Mouse (Mus musculus) heart, postnatal 36 days (tissue): ENCODE results near the gene Sdhaf4. TPM values are rescaled to one million over a fixed set of nuclear protein-coding genes. Genes with fewer than 3 reads are reported as not detected.
"Not testable (repeated sequence)": the region's sequence is repeated elsewhere in the genome, so short reads cannot be mapped to it uniquely, and the experiment has no call there.

Source experiments
- DNase-seq, 2 experiments: peaks; one replicate each; pipeline ENCODE4 v3.0.0; 2021 to 2022
- intact Hi-C: fragments of 180-260 bp; cut with DNase I; formaldehyde crosslinking; loops from one replicate; pipeline ENCODE4 v1.15.1; 2025
- total RNA-seq, 2 experiments: library from RNA; stranded (reverse); gene quantifications; 2 replicates each; pipeline ENCODE4 v1.2.3; 2021

Gene Sdhaf4
- total RNA-seq, result 10 to 100 TPM; 72.0 to 84.4 TPM

GRCm38 (mm10) chr1:24005070-24005804 is at the start of gene Sdhaf4:
Gene Sdhaf4, minus strand, starts transcription at chr1:24005656.
- peak; percentile 94 to 96 for DNase-seq
- intact Hi-C loops, result loop anchor here (2.0 to 5.0 kb wide), 3 partner anchors 82 to 98 kb away; partner anchors contain the start of gene Smap1

DNA sequence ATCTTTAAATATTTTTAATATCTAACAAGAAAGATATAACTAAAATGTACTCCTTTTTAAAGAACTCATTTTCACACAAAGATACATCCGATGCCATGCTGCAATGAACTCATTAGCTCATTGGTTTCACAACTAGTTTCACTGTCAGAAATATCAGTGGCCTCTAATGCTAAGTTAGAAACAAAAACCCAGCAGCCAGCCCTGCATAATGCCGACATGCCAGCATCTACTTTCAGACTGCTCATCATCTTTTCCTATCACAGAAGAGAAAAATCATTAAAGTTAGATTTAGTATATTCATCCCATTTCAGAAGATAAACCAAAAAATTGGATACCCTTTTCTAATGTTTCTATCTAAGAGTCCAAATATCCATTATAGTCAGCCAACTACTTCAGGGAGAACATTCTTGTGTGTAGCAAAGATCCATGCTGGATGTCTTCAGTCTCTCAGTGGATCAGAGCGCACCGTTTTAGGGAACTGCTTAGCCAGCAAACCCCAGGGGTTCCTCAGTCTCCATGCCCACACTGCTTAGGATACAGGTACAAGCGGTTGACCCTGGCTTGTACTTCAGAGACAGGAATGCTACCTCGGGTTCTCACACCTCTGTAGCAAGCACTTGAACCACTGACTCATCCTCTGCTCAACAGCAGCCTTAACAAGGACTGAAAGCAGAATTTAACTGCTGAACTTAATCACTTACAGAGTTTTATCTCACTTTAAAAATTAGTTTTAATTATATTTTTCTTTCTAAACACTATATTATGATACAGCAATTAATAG is 41.5 kb upstream of the Sdhaf4 start:
- no peak for DNase-seq
- intact Hi-C loops, result no loop called here

DNA sequence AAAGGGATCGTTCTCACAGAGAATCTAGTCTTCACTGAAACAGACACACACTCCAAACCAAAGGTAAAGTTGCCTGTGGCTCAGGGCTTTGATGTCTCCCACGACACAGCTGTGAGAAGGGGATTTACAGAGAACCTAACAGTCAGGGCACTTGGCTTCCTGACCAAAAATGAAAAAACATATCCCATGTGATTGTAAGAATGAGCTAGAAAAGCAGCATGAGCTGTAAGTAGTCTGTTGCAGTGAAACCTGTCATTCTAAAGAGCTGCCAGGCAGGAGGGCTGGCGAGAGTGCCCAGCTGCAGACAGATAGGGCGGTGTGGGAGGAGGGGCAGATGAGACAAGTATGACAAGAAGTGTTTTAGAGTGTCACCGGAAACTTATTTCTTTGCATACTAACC is 40.2 kb upstream of the Sdhaf4 start:
- no peak for DNase-seq
- intact Hi-C loops, result no loop called here

DNA sequence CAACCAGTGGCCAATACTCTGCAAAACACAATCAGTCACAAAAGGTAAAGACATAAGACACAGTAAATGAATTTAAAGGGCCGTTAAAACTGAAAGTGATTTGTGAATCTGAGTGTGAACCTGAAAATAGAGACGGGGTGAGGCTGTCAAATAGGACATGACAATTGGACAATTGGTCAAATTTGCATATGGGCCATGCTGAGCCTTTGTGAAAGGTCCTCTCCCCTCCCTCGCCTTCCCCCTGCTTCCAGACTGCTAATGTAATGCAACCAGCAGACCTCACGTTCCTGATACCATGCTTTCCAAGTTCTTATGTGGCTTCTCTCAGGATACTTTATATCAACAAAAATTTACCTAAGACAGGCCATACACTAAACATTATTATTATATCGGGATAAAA is 37.6 kb upstream of the Sdhaf4 start:
- intact Hi-C loops, result no loop called here
- DNase-seq, result no peak

DNA sequence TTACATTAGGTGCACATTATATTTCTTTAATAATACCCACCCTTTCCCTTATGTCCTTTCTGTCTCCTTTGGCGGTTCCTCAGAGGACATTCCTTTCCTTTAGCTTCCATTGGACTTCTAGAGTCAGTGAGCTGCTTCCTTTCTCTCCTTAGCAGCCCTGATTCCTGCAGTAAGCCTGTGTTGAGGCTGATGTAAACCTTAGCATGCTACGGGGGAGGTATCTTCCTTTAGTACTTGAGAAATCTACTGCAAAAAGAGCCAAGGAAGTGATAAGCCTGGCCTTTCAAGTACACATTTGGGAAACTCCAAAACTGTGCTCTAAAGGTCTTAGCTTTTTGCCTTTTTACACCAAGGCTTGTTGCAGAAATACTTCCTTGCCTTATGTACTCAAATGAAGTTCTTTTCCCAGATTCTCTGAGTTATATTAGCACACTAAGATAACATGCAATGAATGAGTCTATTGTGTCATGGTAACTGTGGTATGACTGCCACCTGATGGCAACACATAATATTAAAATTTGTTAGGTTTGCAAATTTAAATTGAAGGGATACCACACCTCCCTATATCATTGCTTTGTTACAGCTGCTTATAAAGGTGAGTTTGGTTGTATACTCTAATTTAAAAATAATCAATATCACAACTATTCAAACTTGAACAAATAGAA is 28.4 kb upstream of the Sdhaf4 start:
- DNase-seq, result no peak
- intact Hi-C loops, result loop anchor here (2.0 kb wide), 2 partner anchors 127 to 207 kb away; no protein-coding TSS in a partner anchor

GRCm38 (mm10) chr1:24010821-24011220 is 5.4 kb upstream of the Sdhaf4 start:
- no peak for DNase-seq
- intact Hi-C loops, result no loop called here

DNA sequence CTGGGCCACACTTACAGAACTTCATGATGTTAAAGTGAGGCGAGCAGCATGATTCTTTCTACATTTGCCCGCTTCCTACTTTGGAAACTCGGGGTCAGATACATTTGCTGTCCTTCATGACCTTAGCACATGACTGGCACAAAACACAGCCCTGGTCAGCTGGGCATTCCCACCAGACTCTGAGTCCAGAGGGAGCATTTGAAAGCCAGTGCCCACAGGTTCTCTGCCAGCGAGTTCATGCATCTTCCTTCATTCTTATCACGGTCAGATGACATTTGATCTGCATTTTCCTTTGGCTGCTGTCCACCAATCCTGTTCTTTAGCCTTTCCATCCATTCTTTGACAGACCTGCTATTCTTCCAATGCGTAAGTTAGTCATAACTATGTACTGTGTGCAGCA is 4.6 kb upstream of the Sdhaf4 start:
- intact Hi-C loops, result no loop called here
- DNase-seq, result no peak

DNA sequence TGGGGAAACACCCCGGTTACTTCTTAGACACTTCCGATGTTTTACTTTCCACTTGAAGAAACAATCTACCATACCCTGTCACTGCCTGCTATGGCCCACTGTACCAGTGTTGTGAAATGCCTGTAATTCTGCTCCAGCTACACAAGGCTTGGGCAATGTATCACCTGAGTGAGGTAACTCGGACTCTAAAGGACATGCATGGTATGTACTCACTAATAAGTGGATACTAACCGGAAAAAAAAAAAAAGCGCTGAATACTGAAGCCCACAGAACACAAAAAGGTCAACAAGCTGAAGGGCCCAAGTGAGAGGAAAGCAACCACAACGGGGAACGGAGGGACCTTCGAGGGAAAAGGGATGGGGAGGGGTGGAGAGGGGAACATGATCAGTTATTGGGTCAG is 2.2 kb upstream of the Sdhaf4 start:
- intact Hi-C loops, result loop anchor here (5.0 kb wide), 2 partner anchors 90 to 100 kb away; no protein-coding TSS in a partner anchor
- DNase-seq, result no peak

DNA sequence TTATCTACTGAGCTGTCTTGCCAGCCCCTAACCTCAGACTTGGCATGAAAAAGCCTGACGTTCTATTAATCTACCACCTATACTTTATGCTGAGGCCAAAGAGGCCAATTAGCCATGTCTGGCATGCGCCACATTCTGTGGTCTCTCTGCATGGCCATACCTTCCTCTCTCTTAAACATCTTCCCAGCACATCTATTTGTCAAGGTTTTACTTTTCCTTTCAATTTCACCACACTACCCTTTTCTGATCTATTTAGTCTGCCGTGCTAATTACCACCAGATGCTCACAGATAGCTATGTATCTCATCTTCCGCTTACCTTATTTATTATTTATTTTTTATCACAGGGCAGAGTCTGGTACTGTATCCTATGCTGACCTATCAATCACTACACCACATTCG is 6.1 kb downstream of the Sdhaf4 start:
- DNase-seq, result no peak
- intact Hi-C loops, result no loop called here

DNA sequence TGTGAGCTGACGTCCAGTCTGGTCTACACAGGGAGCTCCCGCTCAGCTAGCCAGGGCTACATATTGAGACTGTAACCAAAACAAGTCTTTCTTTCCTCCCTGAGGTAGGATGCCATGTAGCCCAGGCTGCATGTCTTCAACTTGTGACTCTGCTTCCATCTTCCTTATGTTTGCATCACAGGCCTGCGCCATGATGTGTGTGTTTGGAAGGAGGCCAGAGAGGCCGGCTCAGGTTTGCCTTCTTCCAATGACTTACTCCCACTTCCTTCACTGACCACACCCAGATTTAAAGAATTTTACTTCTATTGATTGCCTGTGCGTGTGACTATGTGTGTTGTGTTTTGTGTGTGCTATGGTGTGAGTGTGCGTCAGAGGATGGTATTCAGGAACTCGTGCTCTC is 6.6 kb downstream of the Sdhaf4 start:
- DNase-seq, result no peak
- intact Hi-C loops, result no loop called here

DNA sequence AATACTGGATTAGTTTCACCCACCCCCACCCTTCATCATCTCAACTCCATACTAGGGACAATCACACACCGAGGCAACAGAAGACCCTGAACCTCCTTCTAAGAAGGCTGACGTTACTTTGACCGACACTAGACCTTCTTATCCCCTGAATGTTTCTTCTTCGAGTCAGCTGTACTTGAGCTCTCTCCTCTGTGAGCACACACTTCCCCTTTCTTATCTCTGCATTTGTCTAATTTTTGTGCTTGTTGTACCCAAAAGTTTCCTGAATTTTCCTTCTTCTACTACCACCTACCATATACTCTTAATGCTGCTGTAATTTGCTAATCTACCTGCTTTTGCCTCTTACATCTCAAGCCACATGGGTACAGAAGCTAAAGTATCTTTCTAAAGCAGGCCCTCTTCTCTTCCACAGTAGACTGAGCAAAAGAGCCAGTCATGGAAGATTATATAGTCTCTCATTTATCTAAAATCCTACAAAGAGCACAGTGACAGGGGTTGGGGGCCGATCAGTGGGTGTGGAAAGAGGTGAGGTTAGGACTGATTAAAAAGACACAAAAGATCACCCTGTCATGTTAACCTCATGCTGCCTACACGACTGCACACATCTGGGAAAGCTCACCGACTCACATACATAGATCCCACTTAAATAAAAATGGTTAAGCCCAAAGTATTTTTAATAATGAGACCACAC is 7.2 kb downstream of the Sdhaf4 start:
- DNase-seq, result no peak
- intact Hi-C loops, result no loop called here

GRCm38 (mm10) chr1:23997493-23997892 is 8.0 kb downstream of the Sdhaf4 start:
- intact Hi-C loops, result no loop called here
- DNase-seq, result no peak

- intact Hi-C loops, result no loop called here
These were observed 10.0 kb downstream of the Sdhaf4 start for GRCm38 (mm10) chr1:23995420-23995819.

DNA sequence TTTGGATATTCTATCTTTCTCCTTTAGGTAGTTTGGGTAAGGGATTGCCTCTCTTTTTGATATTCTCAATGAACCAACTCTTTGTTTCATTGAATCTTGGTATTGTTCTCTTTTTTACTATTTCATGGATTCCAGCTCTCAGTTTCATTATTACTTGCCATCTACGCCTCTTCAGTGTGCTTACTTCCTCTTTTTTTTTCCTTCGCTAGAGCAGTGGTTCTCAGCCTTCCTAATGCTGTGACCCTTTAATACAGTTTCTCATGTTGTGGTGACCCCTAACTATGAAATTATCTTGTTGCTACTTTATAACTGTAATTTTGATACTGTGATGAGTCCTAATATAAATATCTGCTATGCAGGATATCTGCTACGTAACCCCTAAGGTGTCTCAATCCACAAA is 22.3 kb downstream of the Sdhaf4 start:
- intact Hi-C loops, result no loop called here
- DNase-seq, result no peak

More at GRCm38 (mm10) chr1:23995420-23995819, 10.0 kb downstream of the Sdhaf4 start:
- DNase-seq, result no peak

DNA sequence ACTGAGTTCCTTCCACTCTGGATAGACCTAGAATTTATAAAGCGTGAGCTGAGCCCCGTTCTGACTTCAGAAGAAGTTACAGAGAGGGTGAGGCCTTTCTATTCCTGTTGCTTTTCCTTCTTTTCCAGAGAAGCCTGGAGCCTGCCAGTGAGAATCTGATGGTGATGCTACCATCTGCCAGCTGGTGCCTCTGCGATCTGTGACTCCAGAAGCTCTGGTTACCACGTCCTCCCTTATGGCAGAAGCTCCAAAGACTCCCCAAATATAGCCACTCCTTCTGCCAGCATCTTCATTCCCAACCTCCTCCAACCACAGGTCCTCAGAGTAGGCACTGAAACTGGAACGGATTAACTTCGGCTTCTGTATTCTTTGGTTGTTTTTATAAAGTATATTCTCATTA is 27.2 kb downstream of the Sdhaf4 start:
- intact Hi-C loops, result no loop called here
- no peak for DNase-seq

- DNase-seq, intact Hi-C loops: not testable (repeated sequence)
These were observed 34.3 kb downstream of the Sdhaf4 start for GRCm38 (mm10) chr1:23971159-23971558.

DNA sequence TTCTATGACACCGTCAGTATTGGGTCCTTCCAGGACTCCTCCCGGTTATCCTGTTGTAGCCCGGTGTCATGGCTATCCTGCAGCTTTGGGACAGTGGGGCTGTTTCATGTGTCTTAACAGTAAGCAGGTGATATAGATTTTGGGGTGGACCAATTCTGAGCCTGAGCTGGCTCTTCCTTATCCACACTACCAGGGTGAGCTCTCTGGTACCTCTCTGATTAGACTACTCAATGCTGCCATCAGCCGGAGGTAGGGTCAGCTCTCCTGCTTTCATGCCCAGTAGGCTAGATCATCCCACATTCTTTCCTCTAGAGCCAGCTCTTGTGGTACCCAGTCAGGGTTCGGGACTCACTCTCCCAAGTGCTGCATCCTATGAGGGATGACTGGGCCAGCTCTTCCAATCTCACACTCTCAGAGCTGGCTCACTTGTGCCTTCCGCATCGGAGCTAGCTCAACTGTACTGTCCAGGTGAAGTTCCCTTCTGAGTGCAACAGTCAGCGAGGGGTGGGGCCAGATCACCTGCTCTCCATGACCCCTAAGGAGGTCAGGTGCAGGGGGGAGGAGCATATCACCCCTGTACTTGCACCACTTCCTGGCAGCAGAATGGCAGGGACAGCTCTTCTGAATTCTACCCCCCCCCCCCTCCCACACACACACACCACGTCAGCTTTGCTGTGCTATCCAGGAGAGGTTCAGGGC is 37.3 kb downstream of the Sdhaf4 start:
- intact Hi-C loops, result no loop called here
- no peak for DNase-seq

- no peak for DNase-seq
- intact Hi-C loops, result no loop called here
These were observed 39.2 kb downstream of the Sdhaf4 start for GRCm38 (mm10) chr1:23966226-23966625.

GRCm38 (mm10) chr1:23959415-23959732 is 46.1 kb downstream of the Sdhaf4 start:
- DNase-seq, result no peak
- intact Hi-C loops, result no loop called here

DNA sequence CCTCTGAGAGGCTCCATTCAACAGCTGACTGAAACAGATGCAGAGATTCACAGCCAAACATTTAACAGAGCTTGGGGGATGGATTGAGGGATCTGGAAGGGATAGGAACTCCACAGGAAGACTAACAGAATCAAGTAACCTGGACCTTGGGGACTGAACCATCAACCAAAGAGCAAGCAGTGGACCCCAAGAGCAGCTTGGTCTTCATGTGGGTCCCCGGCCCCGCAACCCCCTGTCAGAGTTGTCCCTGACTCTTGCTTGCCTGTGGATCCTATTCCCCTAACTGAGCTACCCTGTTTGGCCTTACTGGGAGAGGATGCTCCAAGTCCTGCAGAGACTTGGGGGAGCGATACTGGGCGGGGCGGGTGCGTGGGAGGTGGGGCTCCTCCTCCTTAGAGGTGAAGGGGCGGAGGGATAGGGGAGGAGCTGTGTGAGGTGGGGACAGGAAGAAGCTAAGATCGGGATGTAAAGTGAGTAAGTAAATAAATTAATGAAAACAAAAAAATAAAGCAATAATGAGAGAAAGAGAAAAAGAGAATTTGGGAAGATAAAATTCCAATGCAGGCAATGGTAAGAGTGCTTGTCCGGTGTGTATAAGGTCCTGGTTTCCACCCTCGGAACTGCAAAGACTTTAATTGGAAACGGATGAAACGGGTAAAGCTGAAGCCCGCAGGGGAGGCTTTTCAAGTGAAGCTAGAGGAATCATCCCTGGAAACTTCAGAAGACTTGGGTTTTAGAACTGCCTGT is 46.6 kb downstream of the Sdhaf4 start:
- intact Hi-C loops, result no loop called here
- no peak for DNase-seq
